Mouse (Mus musculus) MEL (cell line): ENCODE measurements around the gene Olr1. TPM values are rescaled to one million over a fixed set of nuclear protein-coding genes. Genes with fewer than 3 reads are reported as not detected.

Experiments
- DNase-seq: peaks from one replicate; pipeline ENCODE4 v3.0.0; 2011; ENCODE audit warnings: low read depth, low spot score
- H3K27ac ChIP-seq: 2 replicates; pipeline ENCODE4 v1.5.1; 2012; ENCODE audit warnings: low read depth, mild to moderate bottlenecking, control low read depth, low read length, moderate library complexity; ENCODE audit not compliant: control insufficient read depth
- H3K27me3 ChIP-seq, 2 experiments: fragments of 150-350 bp in 1 of 2; sonication (generic) in 1 of 2; 2 replicates each; pipeline ENCODE4 v1.6.1; 2012; ENCODE audit warnings: low read length in 2 of 2, mild to moderate bottlenecking in 2 of 2, improper control_type of control experiment in 1 of 2, moderate library complexity in 1 of 2; ENCODE audit not compliant: insufficient read depth in 2 of 2, control insufficient read depth in 1 of 2
- H3K36me3 ChIP-seq, 2 experiments: 2 replicates each; pipeline ENCODE4 v1.6.1; 2012 to 2014; ENCODE audit warnings: low read length in 2 of 2, improper control_type of control experiment in 1 of 2, inconsistent platforms in 1 of 2, mild to moderate bottlenecking in 1 of 2; ENCODE audit not compliant: insufficient read depth in 2 of 2, control insufficient read depth in 1 of 2
- H3K4me1 ChIP-seq, 2 experiments: fragments of 150-350 bp in 1 of 2; sonication (generic) in 1 of 2; 2 replicates each; pipeline ENCODE4 v1.6.1; 2012; ENCODE audit warnings: low read length in 2 of 2, improper control_type of control experiment in 1 of 2, mild to moderate bottlenecking in 1 of 2; ENCODE audit not compliant: insufficient read depth in 2 of 2, control insufficient read depth in 1 of 2
- H3K4me3 ChIP-seq, 2 experiments: fragments of 150-350 bp in 1 of 2; sonication (generic) in 1 of 2; 2 replicates each; pipeline ENCODE4 v1.5.1; 2012; ENCODE audit warnings: low read depth in 2 of 2, low read length in 2 of 2, mild to moderate bottlenecking in 2 of 2, moderate library complexity in 2 of 2, control low read depth in 1 of 2, improper control_type of control experiment in 1 of 2; ENCODE audit not compliant: control insufficient read depth in 1 of 2, insufficient read depth in 1 of 2
- H3K79me2 ChIP-seq: 2 replicates; pipeline ENCODE4 v1.6.1; 2012; ENCODE audit warnings: mild to moderate bottlenecking, low read length, moderate library complexity; ENCODE audit not compliant: control insufficient read depth, poor library complexity, insufficient read depth
- H3K9ac ChIP-seq: 2 replicates; pipeline ENCODE4 v1.6.1; 2012; ENCODE audit warnings: low read depth, mild to moderate bottlenecking, control low read depth, low read length, moderate library complexity; ENCODE audit not compliant: control insufficient read depth, poor library complexity, severe bottlenecking
- H3K9me3 ChIP-seq: fragments of 150-350 bp; sonication (generic); replicated peaks from 2 replicates; pipeline ENCODE4 v1.6.1; 2012; ENCODE audit warnings: mild to moderate bottlenecking, low read length, improper control_type of control experiment, moderate library complexity; ENCODE audit not compliant: insufficient read depth
- CTCF ChIP-seq, 3 experiments: IDR thresholded peaks in 2 of 3; conservative IDR thresholded peaks in 1 of 3; 2 replicates each; pipeline ENCODE4 v1.5.1; 2011 to 2012; ENCODE audit warnings: low read length in 3 of 3, low read depth in 2 of 3, mild to moderate bottlenecking in 2 of 3, improper control_type of control experiment in 1 of 3, inconsistent platforms in 1 of 3, mixed read lengths in 1 of 3, moderate library complexity in 1 of 3; ENCODE audit not compliant: control insufficient read depth in 1 of 3, insufficient read depth in 1 of 3, poor library complexity in 1 of 3, severe bottlenecking in 1 of 3
- E2F4 ChIP-seq: IDR thresholded peaks from 2 replicates; pipeline ENCODE4 v1.6.1; 2011; ENCODE audit warnings: low read depth, low read length, improper control_type of control experiment, borderline replicate concordance
- EP300 ChIP-seq, 2 experiments: IDR thresholded peaks; 2 replicates each; pipeline ENCODE4 v1.6.1; 2011; ENCODE audit warnings: improper control_type of control experiment in 2 of 2, low read length in 2 of 2, low read depth in 1 of 2, mild to moderate bottlenecking in 1 of 2
- GABPA ChIP-seq: IDR thresholded peaks from 2 replicates; pipeline ENCODE4 v1.6.1; 2012; ENCODE audit warnings: low read depth, mild to moderate bottlenecking, inconsistent platforms, low read length, improper control_type of control experiment, moderate library complexity
- GATA1 ChIP-seq: IDR thresholded peaks from 2 replicates; pipeline ENCODE4 v1.6.1; 2011; ENCODE audit warnings: low read depth, low read length, improper control_type of control experiment
- KAT2A ChIP-seq: conservative IDR thresholded peaks from 2 replicates; pipeline ENCODE4 v1.6.1; 2012; ENCODE audit warnings: low read depth, low read length, improper control_type of control experiment, inconsistent platforms
- MXI1 ChIP-seq: IDR thresholded peaks from 2 replicates; pipeline ENCODE4 v1.6.1; 2011; ENCODE audit warnings: mild to moderate bottlenecking, low read depth, low read length, improper control_type of control experiment
- MYB ChIP-seq: IDR thresholded peaks from 2 replicates; pipeline ENCODE4 v1.6.1; 2011; ENCODE audit warnings: mild to moderate bottlenecking, low read depth, low read length, improper control_type of control experiment
- MYC ChIP-seq: IDR thresholded peaks from 2 replicates; pipeline ENCODE4 v1.6.1; 2011; ENCODE audit warnings: low read depth, mild to moderate bottlenecking, low read length, improper control_type of control experiment, moderate library complexity
- NRF1 ChIP-seq: IDR thresholded peaks from 2 replicates; pipeline ENCODE4 v1.6.1; 2014; ENCODE audit warnings: low read depth, mild to moderate bottlenecking, inconsistent platforms, low read length, improper control_type of control experiment, moderate library complexity; ENCODE audit not compliant: poor library complexity, insufficient read depth, severe bottlenecking
- POLR2AphosphoS2 ChIP-seq: IDR thresholded peaks from 2 replicates; pipeline ENCODE4 v1.6.1; 2011; ENCODE audit warnings: low read length, improper control_type of control experiment
- POLR2AphosphoS5 ChIP-seq: IDR thresholded peaks from 2 replicates; pipeline ENCODE4 v1.6.1; 2012; ENCODE audit warnings: low read depth, borderline replicate concordance, mild to moderate bottlenecking, inconsistent platforms, low read length, moderate library complexity, mixed read lengths
- SMC3 ChIP-seq: IDR thresholded peaks from 2 replicates; pipeline ENCODE4 v1.6.1; 2011; ENCODE audit warnings: low read depth, low read length, improper control_type of control experiment
- USF1 ChIP-seq: IDR thresholded peaks from 2 replicates; pipeline ENCODE4 v1.6.1; 2014; ENCODE audit warnings: low read depth, mild to moderate bottlenecking, inconsistent platforms, low read length, improper control_type of control experiment, moderate library complexity
- USF2 ChIP-seq, 2 experiments: IDR thresholded peaks; 2 replicates each; pipeline ENCODE4 v1.6.1; 2011 to 2012; ENCODE audit warnings: improper control_type of control experiment in 2 of 2, low read length in 2 of 2, borderline replicate concordance in 1 of 2, inconsistent platforms in 1 of 2, low read depth in 1 of 2, mild to moderate bottlenecking in 1 of 2; ENCODE audit not compliant: insufficient read depth in 1 of 2
- ZC3H11A ChIP-seq: IDR thresholded peaks from 2 replicates; pipeline ENCODE4 v1.6.1; 2012; ENCODE audit warnings: low read depth, mild to moderate bottlenecking, inconsistent platforms, low read length, improper control_type of control experiment
- ZMIZ1 ChIP-seq: IDR thresholded peaks from 2 replicates; pipeline ENCODE4 v1.6.1; 2012; ENCODE audit warnings: low read depth, mild to moderate bottlenecking, inconsistent platforms, low read length, improper control_type of control experiment, moderate library complexity
- polyA plus RNA-seq, 2 experiments: library from polyadenylated mRNA; stranded (reverse) in 1 of 2; unstranded in 1 of 2; fragments of >175 nt in 1 of 2; fragments of >200 nt in 1 of 2; gene quantifications; 2 replicates each; pipeline versions ENCODE4 v1.2.1 to v1.2.4; 2012; ENCODE audit warnings: low replicate concordance in 2 of 2, low read depth in 1 of 2; ENCODE audit not compliant: insufficient read length in 2 of 2, insufficient read depth in 1 of 2, missing spikeins in 1 of 2
- total RNA-seq: library from RNA; depleted of rRNA; stranded (reverse); fragments of 300-350 nt; gene quantifications from 2 replicates; pipeline ENCODE4 v1.2.3, GENCODE M21; 2012

Gene Olr1
- total and polyA plus RNA-seq, 3 experiments: 0.06 TPM; not detected in 2

GRCm38 (mm10) chr6:129451411-129452039 lies 55.4 kb downstream of the Olr1 start, which contains the start of gene Clec1a:
Gene Clec1a (minus strand): TSS chr6:129452000.
- Histone ChIP-seq H3K4me1 (no peaks in the 10 kb centered on the region), H3K36me3 (no peaks in the 10 kb centered on the region), H3K9ac (no peak within 1 kb of the TSS), H3K4me3 (no peak within 1 kb of the TSS), H3K27me3 (peaks cover 0 to 4% of the 10 kb centered on the region in 2 experiments; a peak in 3 of 4 replicates), H3K9me3 (no peaks in the 10 kb centered on the region), H3K27ac (no peak within 1 kb of the TSS), H3K79me2 (no peaks in the 10 kb centered on the region)
- no peak for DNase-seq
- TF ChIP-seq ZC3H11A (no peak), POLR2AphosphoS5 (no peak), USF2 (IDR thresholded peaks at IDR 0.05; ENCODE audit: borderline replicate concordance in 1 of 2, insufficient read depth in 1 of 2, low read depth in 1 of 2, low read length in 2 of 2) (no peak), ZMIZ1 (no peak), GABPA (no peak), MYB (no peak), EP300 (IDR thresholded peaks at IDR 0.05; ENCODE audit: low read depth in 1 of 2, low read length in 2 of 2) (no peak), USF1 (no peak), CTCF (IDR thresholded peaks at IDR 0.05 in 2 of 3, conservative IDR thresholded peaks at IDR 0.05 in 1 of 3; ENCODE audit: control insufficient read depth in 1 of 3, insufficient read depth in 1 of 3, low read depth in 2 of 3, low read length in 3 of 3, poor library complexity in 1 of 3, severe bottlenecking in 1 of 3) (no peak)

- no peak overlapping the region for H3K27ac ChIP-seq
- H3K9ac ChIP-seq: no peak overlapping the region
- no peaks in the 10 kb centered on the region for H3K79me2 ChIP-seq
- no peaks in the 10 kb centered on the region for H3K36me3 ChIP-seq
- no peak for DNase-seq
- H3K4me3 ChIP-seq: no peak overlapping the region
- no peaks in the 10 kb centered on the region for H3K9me3 ChIP-seq
- no peak for TF ChIP-seq POLR2AphosphoS5
- H3K27me3 ChIP-seq: peaks cover 0 to 4% of the 10 kb centered on the region in 2 experiments; a peak in 3 of 4 replicates
- H3K4me1 ChIP-seq: no peaks in the 10 kb centered on the region
Measured at GRCm38 (mm10) chr6:129449743-129450142, 57.2 kb downstream of the Olr1 start.

GRCm38 (mm10) chr6:129438033-129438432 lies 68.9 kb downstream of the Olr1 start:
- H3K36me3 ChIP-seq: no peaks in the 10 kb centered on the region
- no peak overlapping the region for H3K4me3 ChIP-seq
- TF ChIP-seq EP300 (IDR thresholded peaks at IDR 0.05; ENCODE audit: low read depth in 1 of 2, low read length in 2 of 2): no peak
- no peak for TF ChIP-seq MYC
- TF ChIP-seq MXI1: no peak
- no peak for TF ChIP-seq GATA1
- no peak for TF ChIP-seq KAT2A
- no peak for TF ChIP-seq ZC3H11A
- TF ChIP-seq NRF1: no peak
- no peak for TF ChIP-seq SMC3
- no peak for TF ChIP-seq POLR2AphosphoS2
- no peak for TF ChIP-seq E2F4
- TF ChIP-seq, all 39 proteins: peak for 0

More at GRCm38 (mm10) chr6:129438033-129438432, 68.9 kb downstream of the Olr1 start:
- Histone ChIP-seq H3K9ac (no peak overlapping the region), H3K4me1 (no peaks in the 10 kb centered on the region), H3K27me3 (peaks cover 2 to 6% of the 10 kb centered on the region in 2 experiments; a peak in 3 of 4 replicates), H3K9me3 (no peaks in the 10 kb centered on the region), H3K27ac (no peak overlapping the region), H3K79me2 (no peaks in the 10 kb centered on the region)
- DNase-seq: no peak
